Mouse (Mus musculus) naive thymus-derived CD4-positive, alpha-beta T cell, adult 2 months (primary cell): ENCODE results near the gene Copb1.
"Not testable (repeated sequence)": the region's sequence is repeated elsewhere in the genome, so short reads cannot be mapped to it uniquely, and the experiment has no call there.

Experiments used
- DNase-seq: peaks from one replicate; pipeline ENCODE4 v3.0.0-alpha.2; 2011; ENCODE audit warnings: low read depth

Copb1 gene

GRCm38 (mm10) chr7:114216908-114217307 lies 37.6 kb downstream of the Copb1 start:
- no peak for DNase-seq

- DNase-seq = no peak
These were observed 40.1 kb downstream of the Copb1 start for GRCm38 (mm10) chr7:114214385-114214784.

GRCm38 (mm10) chr7:114213537-114213936 lies 41.0 kb downstream of the Copb1 start:
- DNase-seq = peak; percentile 81

GRCm38 (mm10) chr7:114210618-114211017 lies 43.9 kb downstream of the Copb1 start:
- peak; percentile 54 for DNase-seq

- DNase-seq = peak; percentile 54
These were observed 44.7 kb downstream of the Copb1 start for GRCm38 (mm10) chr7:114209841-114210240.

GRCm38 (mm10) chr7:114203491-114204359 lies 50.8 kb downstream of the Copb1 start:
- no peak for DNase-seq

- no peak for DNase-seq
These were observed 51.5 kb downstream of the Copb1 start for GRCm38 (mm10) chr7:114202972-114203404.

- no peak for DNase-seq
These were observed 53.9 kb downstream of the Copb1 start for GRCm38 (mm10) chr7:114200651-114201050.

GRCm38 (mm10) chr7:114199428-114200110 lies 54.9 kb downstream of the Copb1 start:
- no peak for DNase-seq

- no peak for DNase-seq
These were observed 56.3 kb downstream of the Copb1 start for GRCm38 (mm10) chr7:114198252-114198651.

GRCm38 (mm10) chr7:114196588-114196987 lies 57.9 kb downstream of the Copb1 start:
- DNase-seq = not testable (repeated sequence)

GRCm38 (mm10) chr7:114194788-114195187 lies 59.7 kb downstream of the Copb1 start:
- not testable (repeated sequence) for DNase-seq

- no peak for DNase-seq
These were observed 60.3 kb downstream of the Copb1 start for GRCm38 (mm10) chr7:114194224-114194623.

- no peak for DNase-seq
These were observed 61.0 kb downstream of the Copb1 start for GRCm38 (mm10) chr7:114193284-114194067.

GRCm38 (mm10) chr7:114192581-114192980 lies 61.9 kb downstream of the Copb1 start:
- no peak for DNase-seq

- DNase-seq = no peak
These were observed 71.1 kb downstream of the Copb1 start for GRCm38 (mm10) chr7:114183416-114183815.

- no peak for DNase-seq
These were observed 71.8 kb downstream of the Copb1 start for GRCm38 (mm10) chr7:114182708-114183107.

GRCm38 (mm10) chr7:114181391-114181790 lies 73.1 kb downstream of the Copb1 start:
- DNase-seq = no peak

- no peak for DNase-seq
These were observed 77.9 kb downstream of the Copb1 start for GRCm38 (mm10) chr7:114176588-114176987.

GRCm38 (mm10) chr7:114171354-114172097 lies 83.0 kb downstream of the Copb1 start:
- peak; percentile 45 for DNase-seq

GRCm38 (mm10) chr7:114169996-114170395 lies 84.5 kb downstream of the Copb1 start:
- no peak for DNase-seq

- no peak for DNase-seq
These were observed 85.1 kb downstream of the Copb1 start for GRCm38 (mm10) chr7:114169381-114169780.
